Mouse (Mus musculus): ENCODE data around the gene S100a11. TPM values are rescaled to one million over a fixed set of nuclear protein-coding genes. Genes with fewer than 3 reads are reported as not detected.

S100a11 gene
- polyA plus RNA-seq (2014; fragmentation: Illumina TruSeq; extraction: RNeasy Lipid Tissue Mini Kit (QIAGEN cat#74804); ENCODE audit: low read depth, low replicate concordance): 160 TPM

GRCm38 (mm10) chr3:93520330-93521193 lies at the start of gene S100a11:
TSS of gene S100a11 (plus strand) at chr3:93520488.

GRCm38 (mm10) chr3:93554981-93555877 lies 34.9 kb downstream of the S100a11 start, which contains the start of gene S100a10:
TSS of gene S100a10 (plus strand) at chr3:93555080.

Other genes starting within 250 kb of the S100a11 start
- gene Flg, start 247.0 kb upstream of the S100a11 start, polyA plus RNA-seq (2014; fragmentation: Illumina TruSeq; extraction: RNeasy Lipid Tissue Mini Kit (QIAGEN cat#74804); ENCODE audit: low read depth, low replicate concordance): not detected
- not detected for gene Hrnr, start 200.7 kb upstream of the S100a11 start, polyA plus RNA-seq (2014; fragmentation: Illumina TruSeq; extraction: RNeasy Lipid Tissue Mini Kit (QIAGEN cat#74804); ENCODE audit: low read depth, low replicate concordance)
- not detected for gene Rptn, start 126.8 kb upstream of the S100a11 start, polyA plus RNA-seq (2014; fragmentation: Illumina TruSeq; extraction: RNeasy Lipid Tissue Mini Kit (QIAGEN cat#74804); ENCODE audit: low read depth, low replicate concordance)
- gene Tchh, start 78.2 kb upstream of the S100a11 start, polyA plus RNA-seq (2014; fragmentation: Illumina TruSeq; extraction: RNeasy Lipid Tissue Mini Kit (QIAGEN cat#74804); ENCODE audit: low read depth, low replicate concordance): 0.13 TPM
- gene Tchhl1, start 51.7 kb upstream of the S100a11 start, polyA plus RNA-seq (2014; fragmentation: Illumina TruSeq; extraction: RNeasy Lipid Tissue Mini Kit (QIAGEN cat#74804); ENCODE audit: low read depth, low replicate concordance): not detected
- gene S100a10, start 34.6 kb downstream of the S100a11 start, polyA plus RNA-seq (2014; fragmentation: Illumina TruSeq; extraction: RNeasy Lipid Tissue Mini Kit (QIAGEN cat#74804); ENCODE audit: low read depth, low replicate concordance): 98.9 TPM
- not detected for gene Tdpoz2, start 132.2 kb downstream of the S100a11 start, polyA plus RNA-seq (2014; fragmentation: Illumina TruSeq; extraction: RNeasy Lipid Tissue Mini Kit (QIAGEN cat#74804); ENCODE audit: low read depth, low replicate concordance)
- gene Tdpoz1, start 155.8 kb downstream of the S100a11 start, polyA plus RNA-seq (2014; fragmentation: Illumina TruSeq; extraction: RNeasy Lipid Tissue Mini Kit (QIAGEN cat#74804); ENCODE audit: low read depth, low replicate concordance): not detected
- gene Gm37596, start 172.6 kb downstream of the S100a11 start, polyA plus RNA-seq (2014; fragmentation: Illumina TruSeq; extraction: RNeasy Lipid Tissue Mini Kit (QIAGEN cat#74804); ENCODE audit: low read depth, low replicate concordance): not detected